Mouse (Mus musculus) thymus, postnatal 25 days (tissue): ENCODE data around the gene Olfr313.
"Not testable (repeated sequence)": the region's sequence is repeated elsewhere in the genome, so short reads cannot be mapped to it uniquely, and the experiment has no call there.

Source experiments
- DNase-seq: peaks from one replicate; pipeline ENCODE4 v3.0.0; 2022

Gene Olfr313

GRCm38 (mm10) chr11:58814700-58815099 is at the start of gene Olfr313:
Olfr313 (plus strand) TSS chr11:58815000.
- DNase-seq, result not testable (repeated sequence)

- DNase-seq, result no peak
These were observed 41.9 kb upstream of the Olfr313 start, which contains the start of gene Olfr315 for GRCm38 (mm10) chr11:58772888-58773287. Olfr315 (plus strand) TSS chr11:58773188.

GRCm38 (mm10) chr11:58782480-58783089 is 32.2 kb upstream of the Olfr313 start, which contains the start of gene Olfr314:
Olfr314 (plus strand) TSS chr11:58782952.
- no peak for DNase-seq

- DNase-seq, result no peak
These were observed 30.6 kb upstream of the Olfr313 start for GRCm38 (mm10) chr11:58784182-58784581.

- peak; percentile 64 for DNase-seq
These were observed 27.1 kb upstream of the Olfr313 start for GRCm38 (mm10) chr11:58787651-58788050.

- peak; percentile 50 for DNase-seq
These were observed 26.5 kb upstream of the Olfr313 start for GRCm38 (mm10) chr11:58788346-58788745.

- no peak for DNase-seq
These were observed 25.3 kb upstream of the Olfr313 start for GRCm38 (mm10) chr11:58789532-58789931.

- DNase-seq, result no peak
These were observed 24.7 kb upstream of the Olfr313 start for GRCm38 (mm10) chr11:58790053-58790452.

- no peak for DNase-seq
These were observed 24.2 kb upstream of the Olfr313 start for GRCm38 (mm10) chr11:58790646-58791045.

- peak; percentile 42 for DNase-seq
These were observed 18.9 kb upstream of the Olfr313 start for GRCm38 (mm10) chr11:58795856-58796255.

- DNase-seq, result no peak
These were observed 17.9 kb upstream of the Olfr313 start for GRCm38 (mm10) chr11:58796850-58797249.

GRCm38 (mm10) chr11:58799747-58800146 is 15.1 kb upstream of the Olfr313 start:
- DNase-seq, result no peak

GRCm38 (mm10) chr11:58801558-58802228 is 13.1 kb upstream of the Olfr313 start, which contains the start of gene Fam183b:
Fam183b (minus strand) TSS chr11:58801960.
- DNase-seq, result no peak

GRCm38 (mm10) chr11:58803871-58804270 is 10.9 kb upstream of the Olfr313 start:
- no peak for DNase-seq

GRCm38 (mm10) chr11:58804393-58804792 is 10.4 kb upstream of the Olfr313 start:
- no peak for DNase-seq

- DNase-seq, result no peak
These were observed 2.8 kb upstream of the Olfr313 start for GRCm38 (mm10) chr11:58812001-58812400.

GRCm38 (mm10) chr11:58815676-58816075 is 876 bp downstream of the Olfr313 start:
- no peak for DNase-seq

- DNase-seq, result not testable (repeated sequence)
These were observed 14.1 kb downstream of the Olfr313 start, which contains the start of gene Olfr312 for GRCm38 (mm10) chr11:58828937-58829336. Olfr312 (plus strand) TSS chr11:58829237.

GRCm38 (mm10) chr11:58829764-58830163 is 15.0 kb downstream of the Olfr313 start:
- DNase-seq, result peak; percentile 55

GRCm38 (mm10) chr11:58832541-58832940 is 17.7 kb downstream of the Olfr313 start:
- peak; percentile 72 for DNase-seq

GRCm38 (mm10) chr11:58838951-58839350 is 24.2 kb downstream of the Olfr313 start, which contains the start of gene Olfr311:
Olfr311 (plus strand) TSS chr11:58839251.
- not testable (repeated sequence) for DNase-seq

- peak; percentile 84 for DNase-seq
These were observed 32.2 kb downstream of the Olfr313 start, which contains the start of gene Gm12258 for GRCm38 (mm10) chr11:58846919-58847461. Gm12258 (plus strand) TSS chr11:58847158.

- DNase-seq, result no peak
These were observed 32.8 kb downstream of the Olfr313 start for GRCm38 (mm10) chr11:58847636-58848035.

GRCm38 (mm10) chr11:58849731-58850130 is 34.9 kb downstream of the Olfr313 start:
- DNase-seq, result no peak
